Mouse (Mus musculus): ENCODE measurements around the gene Stra6.

DNA sequence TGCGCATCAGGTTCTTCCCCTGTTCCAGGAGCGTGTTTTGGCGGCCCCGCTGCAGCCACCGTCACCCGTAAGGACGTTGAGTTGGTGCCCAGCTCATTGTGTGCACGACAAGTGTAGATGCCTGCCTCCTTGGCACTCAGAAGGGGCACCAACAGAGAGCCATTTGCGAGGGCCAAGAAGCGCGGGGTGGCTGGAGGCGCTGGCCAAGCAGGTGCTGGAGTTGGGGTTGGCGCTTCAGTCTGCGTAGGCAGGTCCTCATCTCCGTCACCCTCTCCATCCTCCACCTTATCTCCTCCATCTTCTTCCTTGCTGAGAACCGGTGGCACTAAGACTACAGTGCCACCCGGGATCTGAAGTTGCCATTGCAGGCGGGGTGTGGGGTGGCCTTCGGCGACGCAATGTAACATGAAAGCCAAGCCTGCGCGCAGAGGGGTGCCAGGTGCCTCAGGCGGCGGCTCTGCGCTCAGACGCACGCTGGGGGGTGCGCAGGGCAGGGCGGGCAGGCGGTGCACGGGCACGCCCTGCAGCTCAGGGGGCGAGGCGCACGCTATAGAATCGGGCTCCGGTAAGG lies 135.3 kb downstream of the Stra6 start:
- TF ChIP-seq POLR2A (IDR thresholded peaks at IDR 0.05; ENCODE audit: borderline replicate concordance, insufficient read depth, low read length) (no peak), CTCF (IDR thresholded peaks at IDR 0.05; ENCODE audit: borderline replicate concordance, insufficient read depth, low read depth, low read length) (no peak)

Measured in cerebellum, adult 2 months (tissue).